Mouse (Mus musculus) splenic B cell, adult 2 months (primary cell): ENCODE measurements at regions not wholly inside any gene's neighbourhood (a gene's known extent, or its start where the extent isn't known, plus 50 kb on each side); places are given as distances from the start of the nearest gene placed in this dataset.
A peak's percentile ranks its signal among the peaks of the same experiment; 100 is the strongest.

Experiments used
- DNase-seq: peaks from one replicate; pipeline ENCODE4 v3.0.0-alpha.2; 2011; ENCODE audit warnings: low read depth, low spot score
- H3K27me3 ChIP-seq: 2 replicates; pipeline ENCODE4 v1.6.1; 2012; ENCODE audit warnings: mild to moderate bottlenecking, low read length, moderate library complexity, mixed read lengths; ENCODE audit not compliant: control insufficient read depth, poor library complexity, insufficient read depth, severe bottlenecking
- H3K36me3 ChIP-seq: 2 replicates; pipeline ENCODE4 v1.6.1; 2012; ENCODE audit warnings: mild to moderate bottlenecking, low read length, moderate library complexity, mixed read lengths; ENCODE audit not compliant: control insufficient read depth, poor library complexity, insufficient read depth, severe bottlenecking

GRCm38 (mm10) chr4:32074399-32075296, 110.8 kb downstream of the Map3k7 start:
- Histone ChIP-seq H3K36me3 (no peaks in the 10 kb centered on the region), H3K27me3 (no peaks in the 10 kb centered on the region)
- DNase-seq, result no peak

- no peak for DNase-seq
- Histone ChIP-seq H3K27me3 (no peaks in the 10 kb centered on the region), H3K36me3 (no peaks in the 10 kb centered on the region)
Observed at GRCm38 (mm10) chr4:32076391-32076925, 112.6 kb downstream of the Map3k7 start.

- no peaks in the 10 kb centered on the region for H3K27me3 ChIP-seq
- DNase-seq, result no peak
- H3K36me3 ChIP-seq, result no peaks in the 10 kb centered on the region
Observed at GRCm38 (mm10) chr4:32083456-32083855, 119.6 kb downstream of the Map3k7 start.

GRCm38 (mm10) chr4:32084250-32084869, 120.5 kb downstream of the Map3k7 start:
- DNase-seq, result no peak
- Histone ChIP-seq H3K27me3 (no peaks in the 10 kb centered on the region), H3K36me3 (no peaks in the 10 kb centered on the region)

GRCm38 (mm10) chr4:32085040-32085439, 121.1 kb downstream of the Map3k7 start:
- no peak for DNase-seq
- H3K36me3 ChIP-seq, result no peaks in the 10 kb centered on the region
- no peaks in the 10 kb centered on the region for H3K27me3 ChIP-seq

- Histone ChIP-seq H3K27me3 (no peaks in the 10 kb centered on the region), H3K36me3 (no peaks in the 10 kb centered on the region)
- DNase-seq, result no peak
Observed at GRCm38 (mm10) chr4:32091086-32091485, 127.2 kb downstream of the Map3k7 start.

GRCm38 (mm10) chr4:32092320-32093041, 128.6 kb downstream of the Map3k7 start:
- no peaks in the 10 kb centered on the region for H3K27me3 ChIP-seq
- no peak for DNase-seq
- H3K36me3 ChIP-seq, result no peaks in the 10 kb centered on the region

- Histone ChIP-seq H3K36me3 (no peaks in the 10 kb centered on the region), H3K27me3 (no peaks in the 10 kb centered on the region)
- no peak for DNase-seq
Observed at GRCm38 (mm10) chr4:32098233-32098632, 134.3 kb downstream of the Map3k7 start.

- peak; percentile 3 for DNase-seq
- no peaks in the 10 kb centered on the region for H3K27me3 ChIP-seq
- no peaks in the 10 kb centered on the region for H3K36me3 ChIP-seq
Observed at GRCm38 (mm10) chr4:32101002-32101401, 137.1 kb downstream of the Map3k7 start.

- no peaks in the 10 kb centered on the region for H3K27me3 ChIP-seq
- H3K36me3 ChIP-seq, result no peaks in the 10 kb centered on the region
- DNase-seq, result no peak
Observed at GRCm38 (mm10) chr4:32106664-32107171, 131.9 kb upstream of the Bach2 start.

- Histone ChIP-seq H3K27me3 (no peaks in the 10 kb centered on the region), H3K36me3 (no peaks in the 10 kb centered on the region)
- no peak for DNase-seq
Observed at GRCm38 (mm10) chr4:32122320-32122719, 116.3 kb upstream of the Bach2 start.

GRCm38 (mm10) chr4:32126828-32127227, 111.8 kb upstream of the Bach2 start:
- Histone ChIP-seq H3K27me3 (no peaks in the 10 kb centered on the region), H3K36me3 (no peaks in the 10 kb centered on the region)
- peak; percentile 18 for DNase-seq

GRCm38 (mm10) chr4:32130594-32130993, 108.0 kb upstream of the Bach2 start:
- DNase-seq, result no peak
- no peaks in the 10 kb centered on the region for H3K36me3 ChIP-seq
- no peaks in the 10 kb centered on the region for H3K27me3 ChIP-seq

- Histone ChIP-seq H3K27me3 (no peaks in the 10 kb centered on the region), H3K36me3 (no peaks in the 10 kb centered on the region)
- DNase-seq, result no peak
Observed at GRCm38 (mm10) chr4:32131819-32132218, 106.8 kb upstream of the Bach2 start.
